Mouse (Mus musculus) MEL-GATA-1-ER (cell line): ENCODE measurements around the gene Insm2.
A peak's percentile ranks its signal among the peaks of the same experiment; 100 is the strongest.
"Not testable (repeated sequence)": the region's sequence is repeated elsewhere in the genome, so short reads cannot be mapped to it uniquely, and the experiment has no call there.

Experiments used
- DNase-seq: peaks from one replicate; pipeline ENCODE4 v3.0.0-alpha.2; 2012; ENCODE audit warnings: low read depth; ENCODE audit errors: extremely low read depth

Gene Insm2

DNA sequence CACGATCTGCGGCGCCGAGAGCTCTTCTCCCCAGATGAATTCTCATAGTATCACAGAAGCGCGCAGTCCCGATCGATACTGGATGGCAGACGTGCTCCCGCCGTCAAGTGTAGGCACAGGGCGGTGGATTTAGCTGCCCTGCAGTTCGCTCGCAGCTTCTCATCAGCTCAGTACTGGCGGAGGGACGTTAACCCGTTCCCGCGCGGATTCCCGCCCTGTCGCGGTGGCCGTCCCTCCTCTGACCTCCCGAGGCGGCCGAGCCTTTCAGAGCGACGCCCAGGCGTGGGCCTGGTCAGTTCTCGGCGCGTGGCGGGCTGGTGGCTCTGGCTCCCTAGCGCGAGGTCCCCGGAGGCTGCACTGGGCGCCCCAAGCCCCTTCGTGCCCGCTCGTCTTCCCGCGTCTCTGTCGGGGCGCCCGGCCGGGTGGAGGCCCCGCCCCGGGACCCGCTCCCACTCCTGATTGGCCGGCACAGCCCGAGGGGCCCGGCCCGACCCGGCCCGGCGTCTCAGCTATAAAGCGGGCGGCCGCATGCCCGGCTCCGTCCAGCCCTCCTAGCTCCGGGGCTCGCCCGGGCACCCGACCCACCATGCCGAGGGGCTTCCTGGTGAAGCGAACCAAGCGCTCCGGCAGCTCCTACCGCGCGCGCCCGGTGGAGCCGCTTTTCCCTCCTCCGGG is at the start of gene Insm2:
Gene Insm2, plus strand, starts transcription at position 541 of the 675 bp plus-strand sequence.
- no peak for DNase-seq

DNA sequence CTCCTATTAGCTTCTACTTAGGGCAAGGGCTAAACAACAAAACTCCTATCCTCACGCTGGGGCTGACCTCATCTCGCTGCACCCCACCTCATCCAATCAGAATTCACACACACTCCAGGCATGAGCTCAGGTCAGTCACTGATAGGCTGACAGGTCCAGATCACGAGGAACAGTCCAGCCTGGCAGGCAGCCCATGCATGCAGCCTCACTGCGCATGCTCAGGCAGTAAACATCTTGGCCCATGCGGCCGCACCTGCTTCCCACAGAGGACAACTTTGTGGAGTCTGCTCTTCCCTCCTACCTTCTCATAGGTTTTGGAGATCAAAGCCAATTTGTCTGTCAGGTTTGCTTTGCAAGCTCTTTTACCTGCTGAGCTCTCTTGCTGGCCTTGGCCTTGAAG is 44.3 kb upstream of the Insm2 start:
- DNase-seq, result not testable (repeated sequence)

DNA sequence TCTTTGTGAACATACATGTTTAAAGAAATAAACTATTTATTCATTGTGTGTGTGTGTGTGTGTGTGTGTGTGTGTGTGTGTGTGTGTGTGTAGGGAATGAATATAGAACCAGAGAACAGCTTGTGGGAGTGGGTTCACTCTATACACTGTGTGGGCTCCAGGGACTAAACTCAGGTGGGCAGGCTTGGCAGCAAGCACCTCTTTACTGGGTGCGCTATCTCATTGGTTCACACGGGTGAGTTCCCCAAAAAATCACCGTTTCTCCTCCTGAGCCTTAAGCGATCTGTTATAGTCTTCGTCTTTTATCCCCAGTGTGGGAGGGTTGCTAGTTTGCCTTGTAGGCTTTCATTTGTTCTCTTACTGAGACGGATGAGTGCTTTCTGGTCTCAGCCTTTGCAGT is 41.4 kb upstream of the Insm2 start:
- DNase-seq, result no peak

DNA sequence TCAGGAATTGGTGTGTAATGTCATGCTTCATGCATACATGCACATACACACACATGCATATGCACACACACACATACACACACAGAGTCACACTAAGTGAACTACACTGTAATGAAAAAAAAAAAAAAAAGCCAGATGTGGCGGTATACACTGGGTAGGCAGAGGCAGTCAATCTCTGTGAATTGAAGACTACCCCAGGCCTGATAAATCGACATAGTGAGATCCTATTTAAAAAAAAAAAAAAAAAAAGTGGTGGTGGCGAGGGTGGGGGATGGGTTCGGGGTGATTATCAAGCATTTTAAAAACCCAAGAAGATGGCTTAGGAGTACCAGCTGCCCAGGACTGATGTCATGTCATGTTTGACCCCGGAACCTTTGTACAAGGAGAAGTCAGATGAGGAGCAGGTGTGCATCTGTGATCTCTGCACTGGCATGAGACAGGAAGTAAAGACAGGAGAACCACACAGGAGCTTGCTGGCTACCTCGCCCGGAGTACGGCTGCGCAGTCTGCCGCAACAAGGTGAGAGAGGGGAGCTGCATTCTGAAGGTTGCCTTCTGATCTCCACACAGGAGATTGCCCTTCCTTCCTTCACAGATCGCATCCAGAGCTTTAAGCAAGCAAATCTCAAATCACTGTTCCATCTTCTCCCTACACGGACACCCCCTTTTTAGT is 39.9 kb upstream of the Insm2 start:
- DNase-seq, result no peak

DNA sequence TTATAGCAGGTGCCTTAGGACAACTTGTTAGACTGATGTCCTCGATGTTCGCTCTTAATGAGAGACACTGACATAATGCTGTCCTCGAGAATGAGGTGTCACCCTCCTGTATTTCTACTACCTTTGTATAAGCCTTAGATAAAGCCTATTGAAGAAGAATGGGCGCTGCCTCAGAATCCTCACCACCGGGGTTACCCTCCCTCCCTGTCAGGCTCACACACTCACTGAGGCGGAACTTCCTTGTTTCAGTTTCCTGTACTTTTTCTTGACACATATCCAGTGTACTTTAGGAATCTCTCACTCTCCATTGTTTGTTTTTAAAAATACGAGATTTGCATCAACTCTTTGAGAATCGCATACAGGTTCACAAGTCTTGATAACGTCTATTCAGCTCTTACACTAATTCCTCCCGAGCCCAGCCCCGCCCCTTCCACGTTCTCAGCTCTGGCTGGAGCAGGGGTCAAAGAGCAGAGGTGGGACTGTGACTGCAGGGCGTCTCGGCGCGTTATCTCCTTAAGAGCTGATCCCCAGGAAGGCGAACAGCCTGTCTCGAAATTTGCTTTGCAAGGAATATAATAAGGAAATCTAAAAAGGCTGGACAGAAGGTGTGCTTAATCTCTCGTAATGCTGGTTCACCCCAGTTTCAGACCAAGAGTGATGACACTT is 39.1 kb upstream of the Insm2 start:
- peak; percentile 42 for DNase-seq

DNA sequence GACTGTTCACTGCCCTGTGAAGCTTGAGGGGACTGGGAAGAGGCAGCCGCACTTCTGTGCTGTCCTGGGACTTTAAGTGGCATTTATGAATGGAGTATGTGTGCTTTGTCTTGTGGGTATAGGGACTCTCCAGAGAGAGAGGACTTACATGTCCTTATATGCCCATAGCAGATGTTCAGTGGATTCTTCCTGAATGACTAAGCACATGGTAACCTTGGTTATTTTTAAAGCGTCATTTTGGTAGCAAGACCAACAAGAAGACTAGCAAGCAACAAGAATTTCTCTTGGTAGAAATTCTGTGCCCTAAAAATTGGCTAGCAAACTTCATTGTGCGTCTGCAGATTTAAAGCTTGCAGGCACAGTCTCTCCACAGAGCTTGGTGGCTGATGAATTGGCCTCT is 35.5 kb upstream of the Insm2 start:
- DNase-seq, result no peak

DNA sequence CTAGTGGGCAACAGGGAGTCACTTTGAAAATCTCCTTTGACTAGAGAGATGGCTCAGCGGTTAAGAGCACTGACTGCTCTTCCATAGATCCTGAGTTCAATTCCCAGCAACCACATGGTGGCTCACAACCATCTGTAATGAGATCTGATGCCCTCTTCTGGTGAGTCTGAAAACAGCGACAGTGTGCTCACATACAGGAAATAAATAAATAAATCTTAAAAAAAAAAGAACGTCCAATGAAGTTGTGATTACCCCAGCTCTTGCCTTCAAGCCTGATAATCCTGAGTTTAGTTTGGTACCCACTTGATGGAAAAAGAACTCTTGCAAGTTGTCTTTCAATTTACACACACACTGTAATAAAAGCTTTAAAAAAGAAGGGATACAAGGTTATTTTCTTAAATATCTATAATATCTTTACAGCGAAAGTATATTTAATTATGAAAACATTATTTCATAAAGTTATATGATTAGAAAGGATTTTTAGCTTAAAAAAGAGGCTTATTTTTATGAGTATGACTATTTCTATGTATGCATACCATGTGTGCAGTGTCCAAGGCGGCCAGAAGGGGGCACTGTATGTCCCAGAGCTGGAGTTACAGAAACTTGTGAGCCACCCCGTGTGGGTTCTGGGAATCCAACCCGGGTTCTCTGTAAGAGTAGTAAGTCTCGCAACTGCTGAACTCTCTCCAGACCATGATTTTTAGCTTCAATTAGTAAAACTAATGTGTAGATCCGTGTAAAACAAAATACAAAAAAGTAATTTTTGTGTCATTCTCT is 34.9 kb upstream of the Insm2 start:
- DNase-seq, result no peak

DNA sequence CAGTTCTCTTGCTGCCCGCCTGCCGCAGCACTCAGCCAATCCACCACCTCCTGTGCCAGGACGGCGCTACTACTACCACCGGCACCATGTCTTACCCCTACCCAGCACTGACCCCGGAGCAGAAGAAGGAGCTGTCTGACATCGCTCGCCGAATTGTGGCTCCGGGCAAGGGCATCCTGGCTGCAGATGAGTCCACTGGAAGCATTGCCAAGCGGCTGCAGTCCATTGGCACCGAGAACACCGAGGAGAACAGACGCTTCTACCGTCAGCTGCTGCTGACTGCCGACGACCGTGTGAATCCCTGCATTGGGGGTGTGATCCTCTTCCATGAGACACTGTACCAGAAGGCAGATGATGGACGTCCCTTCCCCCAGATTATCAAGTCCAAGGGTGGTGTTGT is 34.0 kb upstream of the Insm2 start, which contains the start of gene Aldoart2:
Gene Aldoart2, plus strand, starts transcription at position 34 of the 400 bp plus-strand sequence.
- DNase-seq, result no peak

DNA sequence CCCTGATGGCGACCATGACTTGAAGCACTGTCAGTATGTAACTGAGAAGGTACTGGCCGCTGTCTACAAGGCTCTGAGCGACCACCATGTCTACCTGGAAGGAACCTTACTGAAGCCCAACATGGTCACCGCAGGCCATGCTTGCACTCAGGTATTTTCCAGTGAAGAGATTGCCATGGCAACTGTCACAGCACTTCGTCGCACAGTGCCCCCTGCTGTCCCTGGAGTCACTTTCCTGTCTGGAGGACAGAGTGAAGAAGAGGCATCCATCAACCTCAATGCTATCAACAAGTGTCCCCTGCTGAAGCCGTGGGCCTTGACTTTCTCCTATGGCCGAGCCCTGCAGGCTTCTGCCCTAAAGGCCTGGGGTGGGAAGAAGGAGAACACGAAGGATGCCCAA is 33.4 kb upstream of the Insm2 start:
- DNase-seq, result no peak

DNA sequence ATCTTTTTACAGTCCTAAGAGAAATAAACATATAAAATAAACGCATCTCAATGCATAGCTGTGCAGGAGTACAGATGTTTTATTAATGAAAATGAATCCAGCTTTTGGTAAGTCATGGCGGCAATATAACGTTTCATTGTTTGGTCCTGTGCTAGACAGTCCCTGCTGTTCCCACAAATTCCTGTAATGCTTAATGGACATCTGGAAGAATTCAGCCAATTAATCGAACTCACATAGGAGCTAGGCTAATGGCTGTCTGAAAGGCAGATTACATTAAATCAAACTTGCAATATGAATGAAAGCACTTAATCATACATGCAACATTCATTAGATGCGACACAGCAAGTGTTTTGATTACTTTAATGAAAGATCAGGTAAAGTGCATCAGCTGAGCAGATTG is 32.4 kb upstream of the Insm2 start:
- DNase-seq, result no peak

DNA sequence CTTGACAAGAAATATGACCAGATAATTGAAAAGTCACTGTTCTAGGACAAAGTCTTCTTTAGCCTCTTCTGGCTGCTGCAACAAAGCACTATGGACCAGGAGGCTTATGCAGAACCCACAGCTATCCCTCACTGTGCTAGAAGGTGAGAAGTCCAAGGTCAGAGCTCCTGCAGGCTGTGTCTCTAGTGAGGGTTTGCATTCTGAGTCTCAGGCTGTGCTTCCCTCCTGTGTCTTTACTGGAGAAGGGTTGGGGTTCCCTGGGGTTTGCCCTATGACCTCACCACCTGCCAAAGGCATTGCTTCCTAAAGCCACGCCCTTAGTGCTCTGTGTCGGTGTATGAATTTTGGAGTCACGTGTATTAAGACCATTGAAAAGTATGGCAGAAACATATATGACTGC is 30.8 kb upstream of the Insm2 start:
- DNase-seq, result no peak

DNA sequence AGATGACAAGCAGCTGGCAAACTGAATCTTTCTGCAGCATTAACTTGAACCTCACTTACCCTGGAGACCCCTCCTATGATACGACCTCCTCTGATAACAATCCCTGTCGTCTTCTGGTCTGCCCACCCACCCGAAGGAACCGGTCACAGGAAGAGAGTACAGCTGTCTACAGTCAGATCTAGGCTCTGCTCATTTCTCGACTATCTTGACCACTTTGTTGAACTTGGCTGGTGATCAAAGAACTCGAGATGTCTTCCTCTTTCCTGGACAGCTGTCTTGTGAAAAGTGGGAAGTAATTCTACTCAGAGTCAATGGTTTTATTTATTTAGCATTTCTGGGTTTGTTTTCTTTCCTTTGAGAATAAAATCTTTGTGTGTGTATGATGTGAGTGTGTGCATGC is 29.6 kb upstream of the Insm2 start:
- peak; percentile 80 for DNase-seq

DNA sequence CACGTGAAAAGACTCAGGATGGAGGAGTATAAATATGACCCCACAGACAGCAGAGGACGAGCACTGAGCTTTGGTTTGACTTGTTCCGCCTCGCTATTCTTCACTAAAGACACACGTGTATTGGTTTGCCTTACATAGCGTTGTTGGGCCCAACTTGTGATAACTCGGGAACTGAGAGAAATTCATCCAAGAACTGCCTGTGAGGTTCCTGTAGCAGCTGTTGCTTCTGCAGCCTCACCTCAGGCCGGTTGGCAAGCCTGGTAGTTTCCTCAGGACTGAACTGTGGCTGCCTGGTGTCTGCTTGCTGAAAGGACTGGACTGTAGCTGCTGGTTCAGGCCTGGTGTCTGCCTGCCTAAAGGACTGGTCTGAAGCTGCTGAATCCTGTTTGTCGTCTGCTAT is 28.6 kb upstream of the Insm2 start:
- DNase-seq, result no peak

DNA sequence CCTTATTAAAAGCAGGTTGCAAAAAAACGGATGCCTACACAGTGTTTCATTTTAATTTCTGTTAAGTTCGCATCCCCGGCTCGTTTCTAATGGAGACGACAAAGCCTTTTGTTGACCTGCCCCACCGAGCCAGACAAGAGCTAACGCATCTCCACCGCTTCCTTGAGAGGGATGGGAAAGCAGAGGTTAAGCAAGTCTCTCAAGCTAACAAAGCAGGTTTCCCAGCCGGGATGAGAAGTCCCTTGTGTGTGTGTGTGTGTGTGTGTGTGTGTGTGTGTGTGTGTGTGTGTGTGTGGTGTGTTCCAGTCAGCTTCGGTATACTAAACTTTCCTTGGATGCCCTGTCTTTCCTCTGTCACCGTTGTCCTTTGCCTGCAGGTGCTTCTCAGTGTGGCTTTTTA is 28.0 kb upstream of the Insm2 start:
- DNase-seq, result no peak

DNA sequence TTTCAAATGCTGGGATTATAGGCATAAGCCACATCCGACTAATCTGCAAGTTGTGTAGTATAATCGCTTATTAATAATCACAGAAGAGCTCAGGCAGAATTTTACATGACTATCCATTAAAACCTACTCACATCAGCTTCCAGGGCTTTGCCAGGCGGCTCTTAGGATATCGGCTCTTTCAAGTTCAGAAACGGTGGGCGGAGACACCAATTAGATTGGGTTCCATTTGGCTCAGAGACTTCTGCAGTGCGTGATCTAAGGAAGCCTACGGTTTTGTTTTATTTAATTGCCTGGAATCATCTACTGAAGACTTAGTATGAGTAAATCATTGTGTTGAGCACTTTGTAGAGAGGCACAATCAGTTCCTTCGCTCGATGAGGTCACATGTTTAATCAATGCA is 27.6 kb upstream of the Insm2 start:
- DNase-seq, result no peak

DNA sequence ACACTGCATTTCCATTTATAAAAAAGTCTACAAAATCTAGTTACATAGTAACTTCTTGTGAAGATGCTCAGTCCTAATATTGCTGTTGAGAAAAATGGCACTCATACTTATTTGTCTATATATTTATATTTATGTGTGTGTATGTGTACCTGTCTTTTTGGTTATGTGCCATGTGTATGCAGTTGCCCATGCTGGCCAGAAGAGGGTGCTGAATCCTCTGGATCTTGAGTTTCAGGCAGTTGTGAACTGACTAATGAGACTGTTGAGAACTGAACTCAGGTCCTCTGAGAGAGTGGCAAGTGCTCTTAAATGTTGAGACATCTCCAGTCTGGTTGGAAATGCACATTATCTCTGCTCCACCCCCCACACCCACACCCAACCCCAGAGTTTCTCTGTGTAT is 26.1 kb upstream of the Insm2 start:
- no peak for DNase-seq

DNA sequence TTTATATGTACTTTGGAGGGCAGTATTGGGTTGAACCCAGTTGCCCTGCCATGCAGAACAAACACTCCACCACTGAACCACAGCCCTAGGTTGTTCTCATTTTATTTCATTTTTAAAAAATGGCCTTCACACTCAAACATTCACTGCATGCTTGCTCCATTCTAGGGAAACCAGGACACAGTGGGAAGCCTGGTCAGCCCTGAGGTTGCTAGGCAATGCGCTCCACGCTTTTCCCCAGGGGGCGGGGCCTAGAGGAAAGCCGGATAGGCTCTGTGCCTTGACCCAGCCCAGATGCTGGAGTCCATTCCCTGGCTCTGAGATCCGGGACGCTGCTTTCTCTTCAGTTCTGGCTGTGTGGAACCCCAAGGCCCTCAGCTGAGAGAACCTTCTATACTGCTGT is 25.4 kb upstream of the Insm2 start:
- no peak for DNase-seq

DNA sequence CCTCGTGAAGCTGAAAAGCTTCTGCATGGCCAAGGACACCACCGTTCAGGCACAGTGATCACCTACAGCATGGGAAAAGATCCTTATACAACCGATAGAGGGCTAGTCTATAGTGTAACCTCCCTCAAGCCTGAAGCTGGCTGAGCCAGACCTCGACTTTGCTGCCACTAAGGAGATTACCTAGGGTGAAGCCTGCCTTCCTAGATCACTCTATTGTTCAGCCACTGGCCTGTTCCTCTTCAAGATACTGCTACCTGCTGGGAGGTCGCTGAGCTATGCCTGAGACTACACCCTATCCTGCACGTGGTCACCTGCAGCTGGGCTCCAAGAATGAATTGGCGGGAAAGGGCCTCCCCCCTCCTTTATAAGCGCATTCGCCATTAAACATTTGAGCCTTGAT is 12.3 kb upstream of the Insm2 start:
- DNase-seq, result not testable (repeated sequence)

DNA sequence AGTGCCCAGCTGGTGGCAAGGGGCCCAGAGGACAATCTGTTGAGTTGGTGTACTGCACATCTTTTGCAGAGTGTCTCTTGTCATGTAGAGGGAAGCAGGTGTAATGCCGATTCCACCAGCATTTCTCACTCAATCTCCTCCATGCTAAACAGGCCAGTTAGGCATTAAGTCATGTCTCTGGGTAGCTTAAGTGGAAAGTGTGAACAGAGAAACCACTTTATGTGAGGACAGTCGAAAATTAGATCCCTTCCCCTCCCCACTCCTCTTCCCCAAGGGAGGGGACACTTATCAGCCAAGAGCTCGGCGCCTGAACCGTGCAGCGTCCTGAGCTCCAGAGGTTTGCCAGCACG is 715 bp upstream of the Insm2 start:
- no peak for DNase-seq

DNA sequence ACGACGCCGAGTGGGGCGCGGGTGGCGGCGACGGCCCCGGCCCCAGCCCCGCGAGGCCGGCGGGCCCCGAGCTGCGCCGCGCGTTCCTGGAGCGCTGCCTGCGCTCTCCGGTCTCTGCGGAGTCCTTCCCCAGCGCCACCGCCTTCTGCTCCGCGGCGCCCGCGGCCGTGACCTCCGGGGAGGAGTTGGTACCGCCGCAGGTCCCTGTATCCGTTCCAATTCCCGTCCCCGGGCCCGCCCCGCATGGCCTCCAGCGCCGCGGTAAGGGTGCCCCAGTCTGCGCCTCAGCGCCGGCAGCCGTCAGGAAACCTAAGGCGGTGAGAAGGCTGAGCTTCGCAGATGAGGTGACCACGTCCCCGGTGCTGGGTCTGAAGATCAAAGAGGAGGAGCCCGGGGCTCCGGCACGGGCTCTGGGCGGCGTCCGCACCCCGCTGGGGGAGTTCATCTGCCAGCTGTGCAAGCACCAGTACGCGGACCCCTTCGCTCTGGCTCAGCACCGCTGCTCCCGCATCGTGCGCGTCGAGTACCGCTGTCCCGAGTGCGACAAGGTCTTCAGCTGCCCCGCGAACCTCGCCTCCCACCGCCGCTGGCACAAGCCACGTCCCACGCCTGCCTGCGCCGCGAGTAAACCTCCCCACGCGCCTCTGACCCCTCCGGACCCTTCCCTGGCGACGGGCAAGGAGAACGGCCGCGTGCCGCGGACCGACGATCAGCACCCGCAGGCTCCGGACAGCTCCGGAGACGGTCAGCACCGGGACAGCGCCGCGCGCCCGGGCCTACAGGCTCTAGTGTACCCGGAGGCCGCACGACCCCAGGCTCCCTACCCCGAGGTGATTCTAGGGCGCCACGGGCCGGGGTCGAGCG is 644 bp downstream of the Insm2 start:
- DNase-seq, result no peak

DNA sequence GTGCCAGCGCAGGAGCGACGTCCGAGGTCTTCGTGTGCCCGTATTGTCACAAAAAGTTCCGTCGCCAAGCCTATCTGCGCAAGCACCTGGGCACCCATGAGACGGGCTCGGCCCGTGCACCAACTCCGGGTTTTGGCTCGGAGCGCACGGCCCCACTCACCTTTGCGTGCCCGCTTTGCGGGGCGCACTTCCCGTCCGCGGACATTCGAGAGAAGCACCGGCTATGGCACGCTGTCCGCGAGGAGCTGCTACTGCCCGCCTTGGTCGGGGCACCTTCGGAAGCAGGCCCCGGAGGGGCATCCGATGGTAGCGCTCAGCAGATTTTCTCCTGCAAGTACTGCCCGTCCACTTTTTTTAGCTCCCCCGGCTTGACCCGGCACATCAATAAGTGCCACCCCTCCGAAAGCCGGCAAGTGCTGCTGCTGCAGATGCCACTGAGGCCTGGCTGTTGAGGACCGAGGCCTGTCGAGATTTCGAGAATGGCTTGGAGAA is 1.3 kb downstream of the Insm2 start:
- DNase-seq, result no peak
